18 mouse cellular contexts compared by ENCODE assay signal in the genomic region with DNA sequence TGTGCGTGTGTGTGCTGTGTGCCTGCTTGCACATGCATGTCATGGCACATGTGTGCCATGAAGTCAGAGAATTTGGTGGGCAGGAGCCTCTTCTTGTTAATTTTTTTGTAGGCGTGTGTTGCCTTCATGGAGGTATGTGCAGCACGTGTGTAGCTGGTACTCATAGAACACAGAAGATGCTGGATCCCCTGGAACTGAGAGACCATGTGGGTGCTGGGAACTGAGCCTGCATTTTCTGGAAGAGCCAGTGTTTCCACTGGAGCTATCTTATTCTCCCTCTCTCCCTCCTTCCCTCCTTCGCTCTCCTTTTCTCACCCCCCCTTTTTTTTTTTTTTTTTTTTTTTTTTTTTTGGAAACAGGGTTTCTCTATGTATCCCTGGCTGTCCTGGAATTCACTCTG.
"Had no signal": no experiment of that assay in that cellular context is flagged by ENCODE, and none has a peak within 500 bp of the region (broad histone marks: within the 10 kb centered on the region; RNA-seq: fewer than 3 reads in every experiment).

No protein-coding gene starts in this region.

- H3K4me2 ChIP-seq: lung, embryonic 14.5 days; midbrain, embryonic 12.5 days; neural tube, embryonic 13.5 days; neural tube, embryonic 15.5 days had no signal

- H3K27me3 ChIP-seq: midbrain, embryonic 12.5 days; neural tube, embryonic 13.5 days; neural tube, embryonic 15.5 days had no signal

- H3K4me3 ChIP-seq: midbrain, embryonic 10.5 days; midbrain, embryonic 12.5 days; myocyte; neural tube, embryonic 13.5 days; neural tube, embryonic 15.5 days had no signal

- H3K9ac ChIP-seq: lung, embryonic 14.5 days; midbrain, embryonic 12.5 days; neural tube, embryonic 13.5 days; neural tube, embryonic 15.5 days had no signal

- H3K27ac ChIP-seq: midbrain, embryonic 10.5 days; midbrain, embryonic 12.5 days; neural tube, embryonic 13.5 days; neural tube, embryonic 15.5 days had no signal

- H3K9me3 ChIP-seq: midbrain, embryonic 10.5 days; midbrain, embryonic 12.5 days; neural tube, embryonic 13.5 days; neural tube, embryonic 15.5 days had no signal

- H3K36me3 ChIP-seq: midbrain, embryonic 12.5 days; neural tube, embryonic 13.5 days; neural tube, embryonic 15.5 days had no signal

- ATAC-seq: midbrain, embryonic 16.5 days had no signal

- DNase-seq: lung, adult 18-20 months; lung, embryonic 14.5 days; lung, postnatal 10 days; lung, postnatal 4 days; midbrain, embryonic 14.5 days; retina, postnatal 1 day; right cerebral cortex, postnatal 25 days; right cerebral cortex, postnatal 4 days; spleen, adult 18-20 months; thymus, adult 18-20 months; thymus, postnatal 14 days; thymus, postnatal 36 days had no signal
